Mouse (Mus musculus): ENCODE data around the gene Gm49395. TPM values are rescaled to one million over a fixed set of nuclear protein-coding genes. Genes with fewer than 3 reads are reported as not detected.

Gm49395 gene
- total RNA-seq, 4 experiments from 2014 or later, result 0.89 to 3.3 (median 1.8) TPM; not detected in 1

DNA sequence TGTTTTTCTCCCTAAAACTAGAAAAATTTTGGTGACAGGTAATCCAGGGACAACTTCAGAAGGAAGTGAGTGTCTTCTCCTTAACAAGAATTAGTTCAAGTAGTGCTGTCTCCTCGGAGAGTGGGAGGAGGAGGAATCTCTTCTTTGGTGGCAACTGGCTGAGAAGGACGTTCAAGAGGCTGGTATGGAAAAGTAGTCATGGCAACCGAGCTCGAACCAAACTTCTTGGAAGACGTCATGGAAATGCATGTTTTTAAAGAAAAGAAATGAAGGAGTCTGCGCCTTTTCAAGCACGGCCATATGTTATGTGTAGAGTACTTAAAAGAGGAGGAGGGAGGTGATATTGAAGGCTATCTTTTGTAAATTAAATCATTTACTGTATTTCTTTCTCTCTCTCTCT lies 49.2 kb downstream of the Gm49395 start:
- DNase-seq (ENCODE audit: low spot score in 2 of 2), result peak in 1 of 2 experiments; percentile 23

DNA sequence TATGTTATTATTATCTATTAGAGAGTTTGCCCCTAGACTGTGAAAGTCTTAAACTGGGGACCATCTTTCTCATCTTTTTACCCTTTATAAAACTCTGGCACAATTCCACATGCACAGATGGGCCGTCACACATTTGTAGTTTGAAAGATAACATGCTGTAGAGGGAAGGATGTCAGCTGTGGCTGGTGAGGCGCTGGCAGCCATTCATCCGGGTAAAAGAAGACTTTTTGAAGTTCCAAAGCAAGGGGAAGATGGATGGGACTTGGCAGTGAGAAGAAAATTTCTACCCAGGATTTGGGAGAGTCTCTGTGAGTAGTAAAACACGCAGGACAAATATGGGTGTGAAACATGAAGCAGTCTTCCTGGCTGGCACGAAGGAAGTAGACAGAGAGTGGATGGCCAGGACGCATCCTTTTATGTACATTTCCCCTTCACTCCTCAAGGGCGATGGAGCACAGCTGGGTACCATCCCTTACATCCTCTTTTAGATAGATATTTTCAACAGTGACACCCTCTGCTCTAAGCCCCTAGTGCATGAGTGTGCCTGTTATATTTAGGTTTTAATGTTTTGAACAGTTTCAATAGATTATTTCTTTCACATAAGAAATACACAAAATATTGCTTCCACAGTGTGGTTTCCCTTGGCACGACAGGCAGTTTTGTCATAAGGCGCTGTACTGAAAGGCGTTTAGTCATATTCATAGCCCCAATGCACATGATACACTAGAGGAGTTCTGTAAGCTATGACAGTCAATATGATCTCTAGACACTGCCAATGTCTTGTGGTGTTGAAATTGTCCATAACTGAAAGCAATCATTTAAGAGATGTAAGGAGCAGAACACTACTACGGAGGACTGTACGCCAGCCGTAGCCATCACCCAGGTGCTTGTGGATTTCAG lies 50.8 kb downstream of the Gm49395 start:
- peak in 1 of 2 experiments; percentile 13 for DNase-seq (ENCODE audit: low spot score in 2 of 2)

DNA sequence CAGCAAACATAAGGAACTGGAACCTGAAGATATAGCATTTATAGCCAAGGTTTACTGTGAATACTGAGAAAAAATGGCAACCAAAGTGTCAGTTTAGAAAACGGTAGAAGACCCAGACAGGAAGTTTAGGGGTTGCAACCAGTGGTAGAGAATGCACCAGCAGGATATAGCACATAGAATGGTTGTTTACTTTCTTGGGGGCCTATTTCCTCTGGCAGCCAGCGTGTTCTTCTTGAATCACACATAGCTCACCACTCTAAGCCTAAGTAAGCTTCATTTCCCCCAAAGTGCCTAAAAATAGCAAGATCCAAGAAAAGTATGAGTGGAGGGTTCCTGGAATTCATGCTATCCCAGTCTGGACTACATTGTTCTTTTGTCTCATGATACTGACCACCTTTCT lies 59.1 kb downstream of the Gm49395 start:
- DNase-seq (ENCODE audit: low spot score in 2 of 2), result no peak

DNA sequence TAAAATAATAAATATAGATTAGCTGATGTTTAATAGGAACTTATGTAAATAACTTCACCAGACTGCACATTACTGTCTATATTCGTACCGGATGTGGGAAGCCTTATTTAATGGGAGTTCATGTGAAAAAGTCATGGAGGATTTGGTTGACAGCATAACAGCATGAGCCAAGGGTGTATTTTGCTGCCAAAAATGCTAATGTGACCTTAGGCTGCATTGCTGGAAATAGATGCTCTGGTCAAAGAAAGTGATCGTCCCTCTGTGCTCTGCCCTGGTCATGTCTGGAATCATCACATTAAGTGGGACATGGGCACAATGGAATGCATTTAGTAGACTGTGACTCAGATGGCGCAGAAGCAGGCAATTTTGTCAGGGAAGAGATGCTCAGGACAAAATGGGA lies 64.4 kb downstream of the Gm49395 start:
- no peak for DNase-seq (ENCODE audit: low spot score in 2 of 2)

DNA sequence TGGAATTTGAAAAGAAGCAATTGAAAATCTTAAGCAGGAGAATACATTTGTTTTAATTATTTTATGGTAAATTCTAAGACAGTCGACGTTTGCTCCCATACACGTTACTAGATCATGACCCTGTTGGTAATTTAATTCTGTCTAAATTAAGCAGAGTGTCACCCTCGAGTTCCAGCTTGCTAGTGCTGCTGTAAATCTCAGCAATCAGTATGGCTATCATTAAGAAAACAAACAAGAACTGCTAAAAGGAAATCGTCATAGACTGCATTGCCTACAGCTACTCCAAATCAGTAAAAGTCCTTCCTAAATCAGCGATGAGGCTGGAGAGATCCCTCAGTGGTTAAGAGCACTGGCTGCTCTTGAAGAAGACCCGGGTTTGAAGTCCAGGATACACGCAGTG lies 66.3 kb downstream of the Gm49395 start:
- no peak for DNase-seq (ENCODE audit: low spot score in 2 of 2)

DNA sequence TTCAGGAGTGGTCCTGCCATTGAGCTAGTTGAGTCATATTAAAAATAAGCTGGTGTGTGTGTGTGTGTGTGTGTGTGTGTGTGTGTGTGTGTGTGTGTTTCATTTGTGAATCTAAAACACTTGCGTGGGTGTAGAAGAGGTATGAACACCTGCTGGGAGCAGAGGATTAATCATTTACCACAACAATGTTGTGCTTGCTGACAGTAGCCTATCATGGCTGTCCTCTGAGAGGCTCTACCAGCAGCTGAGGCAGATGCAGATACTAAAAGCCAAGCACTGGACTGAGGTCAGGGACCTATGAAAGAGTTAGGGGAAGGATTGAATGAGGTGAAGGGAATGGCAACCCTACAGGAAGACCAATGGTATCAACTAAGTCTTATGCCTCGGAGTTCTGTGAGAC lies 68.6 kb downstream of the Gm49395 start:
- no peak for DNase-seq (ENCODE audit: low spot score in 2 of 2)

DNA sequence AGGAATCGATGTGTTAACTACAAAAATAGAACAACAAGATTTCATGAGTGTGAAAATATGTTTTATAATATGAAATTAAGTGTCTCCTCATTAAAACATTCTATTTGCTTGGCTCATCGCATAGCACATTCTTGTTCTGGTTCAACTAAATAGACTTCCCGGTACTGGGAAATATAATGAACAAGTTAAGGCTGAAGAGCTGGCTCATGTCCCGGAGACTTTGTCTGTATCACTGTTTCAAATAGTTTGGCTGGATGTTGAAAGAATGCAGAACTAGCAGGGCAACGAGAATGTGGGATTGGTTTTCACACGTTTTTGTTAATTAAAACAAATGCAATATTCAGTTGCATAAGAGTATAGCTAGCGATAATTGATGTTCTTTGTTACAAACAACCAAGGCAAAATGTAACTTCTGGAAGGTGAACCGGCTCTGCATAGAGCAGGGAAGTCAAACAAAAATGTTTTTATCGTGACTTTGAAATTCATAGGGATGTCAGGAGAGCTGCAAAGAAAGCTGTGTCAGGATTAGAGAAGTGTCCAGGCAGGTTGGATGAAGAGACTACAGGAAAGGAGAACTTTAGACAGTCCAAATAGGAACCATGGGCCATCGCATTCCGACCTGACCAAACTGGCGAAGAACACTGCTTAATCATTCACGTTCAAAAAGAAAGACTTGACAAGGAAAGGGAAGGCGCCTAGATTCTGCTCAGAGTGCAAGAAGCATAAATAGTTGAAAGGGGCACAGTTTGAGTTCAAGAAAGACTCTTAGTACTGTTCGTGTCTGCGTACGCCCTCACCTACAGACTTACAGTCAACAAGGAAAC lies 70.3 kb downstream of the Gm49395 start:
- DNase-seq (ENCODE audit: low spot score in 2 of 2), result peak in 1 of 2 experiments; percentile 15

DNA sequence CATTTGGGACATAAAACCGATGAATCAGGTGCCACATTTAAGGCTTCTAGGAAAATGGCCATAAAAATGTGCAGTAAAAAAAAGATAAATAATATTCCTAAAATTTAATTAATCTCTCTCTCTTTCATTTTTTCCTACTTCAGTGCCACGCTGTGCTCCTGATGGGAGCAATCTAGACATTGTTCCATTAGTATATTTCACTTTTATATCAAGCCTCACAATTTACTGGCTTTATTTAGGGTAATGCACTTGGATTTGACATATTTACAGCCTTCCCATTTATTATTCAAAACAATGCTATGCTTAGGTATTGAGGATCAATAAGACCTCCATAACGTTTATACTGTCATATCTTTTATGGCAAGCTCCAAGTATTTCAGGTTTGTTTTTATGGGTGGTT lies 76.3 kb downstream of the Gm49395 start:
- DNase-seq (ENCODE audit: low spot score in 2 of 2), result no peak

DNA sequence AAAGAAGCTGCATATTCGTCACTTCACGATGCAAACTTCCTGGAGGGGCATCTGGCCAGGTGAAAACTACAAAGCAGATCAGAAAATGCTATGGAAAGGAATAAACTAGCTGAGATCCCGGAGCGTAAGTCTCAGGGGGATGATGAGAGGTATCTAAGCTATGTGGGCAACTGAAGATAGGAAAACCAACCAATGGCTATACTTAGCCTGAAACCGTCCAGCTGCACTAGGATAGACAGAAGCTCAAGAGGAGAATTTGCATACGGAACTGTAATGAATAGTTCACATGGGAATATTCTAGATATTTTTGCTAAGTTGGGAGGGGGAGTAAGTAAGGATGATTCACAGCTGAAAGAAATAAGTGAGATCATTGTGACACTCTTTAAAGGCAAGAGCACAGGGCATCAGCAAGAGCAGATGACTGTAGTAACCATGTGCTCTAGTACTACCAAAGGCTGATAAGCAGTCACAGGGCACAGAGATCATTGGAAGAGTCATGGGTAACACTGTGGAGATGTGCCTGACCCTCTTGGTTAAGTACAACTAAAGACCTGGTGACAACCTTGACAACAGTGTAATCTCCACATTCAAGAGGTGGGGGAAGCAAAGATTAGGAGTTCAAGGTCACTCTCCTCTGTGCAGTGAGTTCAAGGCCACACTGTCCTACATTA lies 79.5 kb downstream of the Gm49395 start:
- no peak for DNase-seq (ENCODE audit: low spot score in 2 of 2)

DNA sequence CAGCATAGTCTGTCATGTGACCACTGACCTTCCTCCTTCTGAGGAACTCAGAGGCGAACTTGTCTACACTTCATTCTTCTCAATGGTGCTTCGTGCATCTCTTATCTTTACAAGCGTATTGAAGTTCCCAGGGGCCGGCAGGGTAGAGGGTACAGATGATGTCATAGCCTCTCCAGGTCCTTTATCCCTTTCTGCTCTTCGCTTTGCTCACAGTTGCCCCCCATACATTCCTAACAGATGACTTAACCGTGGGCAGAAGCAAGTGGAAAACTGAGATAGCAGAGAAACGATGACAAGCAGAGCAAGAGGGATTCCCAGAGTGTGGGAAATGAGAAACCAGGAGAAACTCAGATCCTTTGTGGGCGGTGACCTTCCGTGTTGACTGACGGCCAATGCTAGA lies 80.3 kb downstream of the Gm49395 start:
- DNase-seq (ENCODE audit: low spot score in 2 of 2), result no peak

DNA sequence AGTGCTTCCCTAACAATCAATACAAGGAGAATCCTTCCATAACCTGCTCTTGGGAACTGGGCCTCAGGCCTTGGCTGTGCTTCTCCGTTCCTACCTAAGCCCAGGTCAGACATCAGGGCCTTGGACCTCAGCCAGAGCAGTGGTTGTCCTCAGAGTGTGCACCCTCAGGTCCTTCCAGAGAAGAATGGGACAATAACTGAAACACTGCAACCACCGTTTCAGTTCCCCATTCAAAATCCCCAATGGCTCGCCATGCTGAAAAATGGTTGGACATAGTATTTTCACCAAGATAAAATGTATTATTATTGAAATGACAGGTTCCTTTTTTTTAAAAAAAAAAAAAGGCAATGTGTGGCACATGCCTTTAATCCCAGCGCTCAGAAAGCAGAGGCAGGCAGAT lies 81.0 kb downstream of the Gm49395 start:
- no peak for DNase-seq (ENCODE audit: low spot score in 2 of 2)

DNA sequence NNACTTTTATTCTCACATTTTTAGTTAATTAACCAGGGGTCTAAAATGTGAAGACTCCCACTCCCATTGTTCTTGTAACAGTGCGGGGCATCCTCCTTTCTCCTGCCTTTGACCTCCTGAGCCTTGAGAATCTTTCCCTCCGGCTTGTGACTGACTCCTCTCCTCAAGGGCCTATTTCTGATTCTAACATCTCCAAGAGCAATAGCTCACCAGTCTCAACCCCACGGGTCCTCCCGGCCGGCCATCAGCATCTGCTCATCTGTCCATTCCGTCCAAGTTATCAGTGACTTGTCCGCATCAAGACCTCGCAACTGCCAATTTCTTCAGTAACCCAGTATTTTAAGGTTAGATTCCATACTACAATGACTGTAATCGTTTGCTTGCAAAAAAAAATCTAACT lies 84.2 kb downstream of the Gm49395 start:
- DNase-seq (ENCODE audit: low spot score in 2 of 2), result no peak

DNA sequence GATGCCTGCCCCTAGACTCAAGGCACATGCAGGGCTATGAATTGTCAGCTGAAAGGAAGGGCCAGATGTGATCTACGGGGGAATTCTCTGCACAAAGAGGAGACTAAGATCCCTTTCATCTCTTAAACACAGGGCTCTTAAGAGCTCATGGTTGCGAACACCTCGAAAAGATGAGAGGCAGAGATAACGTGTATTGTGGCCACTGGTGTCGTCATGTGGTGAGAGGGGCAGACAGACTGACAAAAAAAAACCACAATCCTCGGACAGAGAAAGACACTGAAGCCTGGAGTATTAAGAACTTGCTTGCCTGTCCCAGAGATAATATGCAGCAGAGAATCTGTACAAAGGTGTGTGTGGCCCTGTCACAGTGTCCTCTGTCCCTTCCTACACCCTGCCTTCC lies 90.2 kb downstream of the Gm49395 start:
- no peak for DNase-seq (ENCODE audit: low spot score in 2 of 2)

DNA sequence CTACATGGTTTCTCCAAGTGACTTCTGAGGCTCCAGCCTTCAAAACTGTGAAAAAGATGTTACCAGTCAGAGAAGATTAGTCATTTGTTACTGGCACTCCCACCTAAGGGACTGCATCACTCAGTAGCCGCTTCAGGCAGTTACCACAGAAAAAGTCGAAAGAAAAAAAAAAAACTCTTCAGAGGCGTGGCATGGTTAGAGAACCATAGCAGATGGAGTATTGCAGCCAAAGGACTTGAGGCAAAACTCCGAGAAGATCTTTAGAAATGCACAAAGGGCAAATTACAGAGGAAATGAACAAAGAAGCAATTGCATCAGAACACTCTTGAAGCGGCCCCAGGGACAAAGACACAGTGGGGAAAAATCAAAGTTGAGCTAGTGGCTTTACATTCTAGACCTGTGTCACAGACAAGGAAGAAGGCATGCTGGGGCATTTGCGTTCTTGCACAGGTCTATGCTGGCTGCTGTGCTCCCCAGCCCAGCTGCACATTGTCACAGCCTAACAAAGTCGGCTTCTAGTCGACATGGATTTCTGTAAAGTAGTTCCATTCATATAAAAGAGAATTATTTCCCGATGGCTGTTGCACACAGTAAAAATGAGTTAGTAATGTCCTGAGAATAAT lies 95.4 kb downstream of the Gm49395 start:
- DNase-seq (ENCODE audit: low spot score in 2 of 2), result no peak

DNA sequence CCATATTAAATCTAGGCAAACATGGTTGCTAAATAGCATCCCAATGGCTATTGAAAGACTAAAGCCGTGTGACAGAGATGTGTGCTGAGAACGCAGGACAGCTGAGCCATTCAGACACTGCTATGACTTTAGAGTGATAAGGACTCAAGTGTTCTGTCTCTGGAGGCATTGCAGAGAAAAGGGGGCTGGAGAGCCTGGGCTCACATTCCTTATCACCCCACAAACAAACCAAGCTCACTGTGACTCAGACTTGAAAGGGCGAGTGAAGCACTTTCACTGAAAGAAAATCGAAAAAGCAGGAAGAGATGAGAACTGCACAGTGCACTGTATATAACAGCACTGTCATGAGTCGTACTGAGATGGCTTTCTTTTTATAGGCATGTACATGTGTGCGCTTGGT lies 96.4 kb downstream of the Gm49395 start:
- DNase-seq (ENCODE audit: low spot score in 2 of 2), result no peak

DNA sequence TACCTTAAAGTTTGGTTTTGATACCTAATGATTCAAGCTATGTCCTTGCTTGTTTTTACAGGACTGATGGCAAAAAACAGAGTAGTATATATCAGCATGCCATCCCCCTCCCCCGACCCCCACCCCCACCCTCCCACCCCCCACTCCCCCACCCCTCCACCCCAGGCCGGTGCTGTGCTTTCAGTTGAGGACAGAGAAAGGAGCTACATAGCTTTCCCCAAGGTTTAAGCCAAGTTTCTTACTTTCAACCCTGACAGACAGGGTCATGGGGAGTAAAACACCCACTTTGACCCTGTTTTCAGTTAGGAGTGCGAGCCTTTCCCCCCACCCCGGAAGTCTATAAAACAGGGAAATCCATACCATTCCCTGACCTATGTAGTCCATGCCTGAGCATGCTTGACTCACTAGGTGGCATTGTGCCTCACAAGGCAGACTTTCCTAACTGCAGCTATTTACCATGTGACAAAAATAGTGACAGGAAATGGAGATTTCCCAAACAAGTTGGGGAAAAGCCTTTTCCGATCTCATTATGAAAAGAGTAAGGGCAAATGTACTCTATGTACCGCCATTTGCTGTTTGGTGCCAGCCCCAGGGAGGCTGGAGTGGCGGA lies 98.2 kb downstream of the Gm49395 start:
- no peak for DNase-seq (ENCODE audit: low spot score in 2 of 2)

DNA sequence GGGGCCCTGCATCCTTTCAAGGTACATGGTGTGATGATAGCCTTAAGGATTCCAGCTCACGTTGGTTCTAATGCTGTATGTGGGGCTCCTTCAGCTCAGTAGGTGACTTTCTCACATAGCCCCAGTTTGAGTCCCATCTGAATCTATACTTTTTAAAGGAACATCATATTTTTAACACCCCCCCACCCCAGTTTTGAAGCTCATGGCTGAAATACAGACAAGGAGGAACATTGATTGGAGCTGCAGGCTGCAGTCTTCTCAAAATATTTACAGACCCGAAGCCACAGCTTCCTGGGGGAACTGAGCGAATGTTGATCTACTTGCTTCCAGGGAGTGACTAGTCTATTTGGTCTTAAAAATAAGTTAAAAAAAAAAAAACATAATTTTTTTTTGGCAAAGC lies 98.9 kb downstream of the Gm49395 start:
- no peak for DNase-seq (ENCODE audit: low spot score in 2 of 2)

DNA sequence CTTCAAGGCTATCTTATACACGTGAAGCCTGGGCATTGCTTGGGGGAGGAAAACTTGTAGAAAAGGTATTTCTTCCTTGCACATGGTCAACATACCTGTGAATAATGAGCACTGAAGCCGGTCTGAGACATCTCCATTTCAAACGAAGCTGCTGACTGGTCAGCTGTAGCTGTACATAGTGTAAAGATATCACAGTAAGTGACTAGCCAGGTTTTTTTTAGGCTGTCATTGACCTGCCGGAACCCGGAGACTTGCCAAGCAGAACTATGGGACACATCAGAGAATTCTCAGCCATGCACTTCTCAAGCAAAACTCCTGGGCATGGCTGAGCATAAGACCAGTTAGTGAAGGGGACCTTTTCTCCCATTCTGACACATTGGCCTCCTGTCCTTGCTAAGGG lies 99.6 kb downstream of the Gm49395 start:
- no peak for DNase-seq (ENCODE audit: low spot score in 2 of 2)

DNA sequence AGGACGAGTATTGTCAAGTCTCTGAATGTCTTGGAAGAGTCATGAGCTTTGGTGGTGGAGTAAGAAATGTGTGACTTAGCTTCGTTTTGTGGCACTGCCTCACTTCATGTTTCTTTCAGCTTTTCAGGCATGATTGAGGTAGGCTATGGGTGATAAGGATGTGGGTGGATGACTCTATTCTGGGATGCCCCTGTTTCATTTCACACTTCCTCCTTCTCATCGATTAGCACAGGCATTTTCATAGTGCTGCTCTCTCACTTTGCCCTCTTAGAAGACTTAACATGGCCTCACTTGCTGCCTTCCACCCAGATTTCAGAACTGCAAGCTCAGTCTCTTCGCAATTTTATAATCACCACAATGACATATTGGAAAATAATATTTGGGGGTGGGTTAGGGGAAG lies 102.1 kb downstream of the Gm49395 start:
- DNase-seq (ENCODE audit: low spot score in 2 of 2), result no peak

DNA sequence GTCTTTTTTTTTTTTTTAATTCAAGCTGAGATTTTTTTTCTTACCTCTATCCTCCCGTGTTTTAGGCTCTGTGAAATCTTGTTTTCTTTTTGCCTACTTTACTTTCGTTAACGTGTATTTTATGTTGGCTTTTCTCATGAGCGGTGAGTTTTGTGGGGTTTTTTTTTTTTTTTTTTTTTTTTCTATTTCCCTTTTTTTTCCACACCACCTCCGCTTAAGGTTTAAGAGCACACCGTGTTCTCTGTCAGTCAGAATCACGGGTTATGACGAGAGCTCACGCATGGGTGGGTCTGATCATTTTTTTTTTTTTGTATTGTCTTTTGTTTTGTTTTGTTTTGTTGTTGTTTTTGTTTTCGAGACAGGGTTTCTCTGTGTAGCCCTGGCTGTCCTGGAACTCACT lies 103.6 kb downstream of the Gm49395 start:
- DNase-seq (ENCODE audit: low spot score in 2 of 2), result no peak

Data from layer of hippocampus, adult 8-10 months (tissue).